Mouse (Mus musculus) gastrocnemius, postnatal 36 days (tissue): ENCODE data around the gene Hrh2. TPM values are rescaled to one million over a fixed set of nuclear protein-coding genes. Genes with fewer than 3 reads are reported as not detected.

Experiments
- DNase-seq, 2 experiments: peaks; one replicate each; pipeline ENCODE4 v3.0.0; 2022
- intact Hi-C: fragments of 180-260 bp; cut with DNase I; formaldehyde crosslinking; loops from one replicate; pipeline ENCODE4 v1.15.1; 2025
- total RNA-seq, 2 experiments: library from RNA; stranded (reverse); gene quantifications; 2 replicates each; pipeline ENCODE4 v1.2.3; 2021

Hrh2 gene
- total RNA-seq, 2 experiments from 2014 or later, result 0.10 TPM; not detected in 1

DNA sequence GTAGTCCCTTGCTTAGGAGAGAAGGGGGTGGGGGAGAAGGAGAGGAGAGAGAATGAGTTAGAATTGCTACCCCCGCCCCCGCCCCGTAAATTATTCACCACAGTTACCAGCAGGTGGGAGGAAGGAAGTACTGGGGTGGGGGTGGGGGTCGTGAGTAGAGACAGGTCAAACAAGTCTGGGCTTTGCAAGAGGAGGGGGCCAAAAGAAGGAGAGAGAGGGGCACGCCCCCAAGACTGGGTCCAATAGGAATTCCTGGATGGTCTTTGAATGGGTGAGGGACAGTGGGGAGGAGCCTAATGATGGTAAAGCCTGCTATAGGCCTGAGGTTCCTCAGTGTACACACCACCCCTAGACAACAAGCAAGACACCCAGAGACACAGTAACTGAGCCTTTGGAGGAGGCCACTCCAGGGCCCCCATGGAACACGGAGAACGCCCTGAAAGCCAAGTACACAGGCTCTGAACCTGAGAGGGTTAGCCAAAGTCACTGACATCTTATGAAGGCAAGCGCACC is 66.4 kb downstream of the Hrh2 start:
- DNase-seq, result no peak
- intact Hi-C loops, result no loop called here

GRCm38 (mm10) chr13:54260318-54260717 is 68.4 kb downstream of the Hrh2 start:
- DNase-seq, result no peak
- intact Hi-C loops, result no loop called here

- intact Hi-C loops, result no loop called here
- DNase-seq, result no peak
Observed at GRCm38 (mm10) chr13:54262741-54263510, 71.0 kb downstream of the Hrh2 start.

DNA sequence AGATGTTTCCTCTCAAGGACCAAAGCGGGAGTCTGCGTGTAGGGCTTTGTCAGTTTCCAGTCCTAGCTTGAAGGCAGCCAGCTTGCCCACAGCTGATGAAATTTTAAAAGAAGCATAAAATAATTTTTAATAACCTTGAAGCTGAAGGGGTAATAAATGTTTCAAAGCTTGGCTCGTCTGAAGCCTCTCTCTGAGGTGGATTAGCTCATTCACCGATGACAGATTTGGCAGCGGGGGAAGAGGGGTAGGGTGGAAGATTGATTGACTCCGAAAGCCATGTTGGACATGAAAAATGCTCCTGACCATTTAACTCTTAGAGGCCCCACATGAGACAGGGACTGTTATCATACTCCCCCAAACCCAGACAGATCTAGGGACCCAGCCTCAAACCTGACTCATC is 71.7 kb downstream of the Hrh2 start:
- no peak for DNase-seq
- intact Hi-C loops, result no loop called here

DNA sequence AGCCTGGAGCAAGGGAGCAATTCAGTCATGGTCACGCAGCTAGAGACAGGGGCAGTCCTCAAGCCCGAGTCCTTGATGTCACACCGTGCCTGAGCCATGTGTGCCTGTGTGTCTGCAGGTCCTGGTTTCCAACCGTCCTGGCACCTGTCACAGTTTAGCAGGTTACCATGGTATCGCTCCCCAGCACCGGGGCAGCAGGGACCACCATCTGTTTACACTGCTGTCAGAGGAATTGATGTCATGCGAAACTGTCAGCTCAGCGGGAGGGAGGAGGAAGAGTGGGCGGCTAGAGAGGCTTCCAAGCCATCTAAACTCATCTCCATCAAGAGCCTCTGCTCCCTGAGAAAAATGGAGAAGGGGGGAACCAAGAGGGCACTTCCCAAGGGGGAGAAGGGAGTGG is 74.5 kb downstream of the Hrh2 start:
- intact Hi-C loops, result no loop called here
- DNase-seq, result no peak

DNA sequence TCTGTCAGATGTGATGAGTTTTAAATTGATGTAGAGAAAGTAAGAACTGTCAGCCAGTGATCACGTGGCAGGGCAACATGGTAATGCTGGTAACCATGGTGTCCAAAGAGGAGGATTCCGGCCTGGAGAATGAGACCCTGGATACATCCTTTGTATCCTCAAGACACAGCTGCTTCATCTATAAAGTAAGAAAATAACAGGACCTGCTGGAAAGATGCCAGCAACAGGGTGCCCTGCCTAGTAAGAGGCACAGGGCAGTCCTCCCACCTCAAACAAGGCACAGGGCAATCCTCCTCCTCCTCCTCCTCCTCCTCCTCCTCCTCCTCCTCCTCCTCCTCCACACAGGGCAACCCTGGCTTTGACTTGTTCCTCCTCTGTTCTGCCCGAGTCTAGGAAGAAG is 77.2 kb downstream of the Hrh2 start:
- no peak for DNase-seq
- intact Hi-C loops, result no loop called here

DNA sequence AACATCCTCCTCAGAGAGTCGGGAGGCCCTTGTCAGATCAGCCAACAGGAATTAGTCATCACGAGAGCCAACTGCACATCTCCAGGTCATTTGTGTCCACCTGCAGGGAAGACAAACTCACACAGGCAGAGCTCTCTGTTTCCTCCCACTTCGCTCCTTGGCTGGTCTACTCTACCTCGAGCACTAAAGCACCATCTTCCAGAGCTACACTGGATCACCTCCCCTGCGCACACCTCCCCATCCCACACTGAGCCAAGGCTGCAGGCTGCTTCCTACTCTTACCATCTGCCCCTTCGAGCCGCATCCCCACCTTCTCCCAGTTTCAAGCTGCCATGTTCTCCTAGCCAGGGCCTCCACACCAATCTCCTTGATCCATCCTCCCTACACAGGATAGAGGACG is 77.7 kb downstream of the Hrh2 start:
- DNase-seq, result no peak
- intact Hi-C loops, result no loop called here

GRCm38 (mm10) chr13:54272076-54272475 is 80.1 kb downstream of the Hrh2 start:
- DNase-seq, result no peak
- intact Hi-C loops, result no loop called here

GRCm38 (mm10) chr13:54277406-54277805 is 85.5 kb downstream of the Hrh2 start:
- no peak for DNase-seq
- intact Hi-C loops, result no loop called here

DNA sequence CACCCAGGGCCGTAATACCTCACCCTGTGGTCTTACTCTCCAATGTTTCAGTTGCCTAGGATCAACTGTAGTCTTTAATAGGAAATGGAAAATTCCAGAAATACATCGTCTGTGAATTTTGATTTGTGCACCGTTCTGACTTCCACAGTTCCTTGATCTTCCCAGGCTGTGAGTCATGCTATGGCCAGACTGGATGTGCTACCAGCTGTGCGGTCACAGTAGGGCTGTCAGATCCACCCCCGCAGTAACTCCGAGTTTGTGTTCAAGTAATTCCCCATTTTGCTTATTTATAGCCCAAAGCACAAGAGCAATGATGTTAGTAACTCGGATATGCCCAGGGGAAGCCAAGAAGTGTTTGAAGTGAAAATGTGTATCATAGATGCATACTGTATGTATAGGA is 88.4 kb downstream of the Hrh2 start:
- intact Hi-C loops, result no loop called here
- no peak for DNase-seq

DNA sequence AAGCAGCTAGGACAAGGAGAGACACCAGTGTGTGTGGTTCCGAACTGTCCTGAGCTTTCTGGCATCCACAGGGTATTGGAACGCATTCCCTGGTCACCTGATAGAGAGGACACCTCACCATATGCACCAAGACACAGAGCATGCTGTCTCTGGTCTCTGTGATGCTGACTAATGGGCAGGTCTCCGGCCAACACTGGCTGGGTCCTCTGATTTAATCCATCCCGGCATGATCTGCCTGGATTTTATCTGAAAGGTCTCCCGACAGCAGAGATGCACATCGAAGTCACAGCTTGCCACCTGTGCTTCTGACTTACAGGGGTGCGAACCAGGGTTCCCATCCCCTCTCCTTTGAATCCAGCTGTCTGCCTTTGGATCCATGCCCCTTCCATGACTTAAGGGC is 89.2 kb downstream of the Hrh2 start:
- intact Hi-C loops, result no loop called here
- DNase-seq, result no peak

- no peak for DNase-seq
- intact Hi-C loops, result no loop called here
Observed at GRCm38 (mm10) chr13:54281623-54282022, 89.7 kb downstream of the Hrh2 start.

DNA sequence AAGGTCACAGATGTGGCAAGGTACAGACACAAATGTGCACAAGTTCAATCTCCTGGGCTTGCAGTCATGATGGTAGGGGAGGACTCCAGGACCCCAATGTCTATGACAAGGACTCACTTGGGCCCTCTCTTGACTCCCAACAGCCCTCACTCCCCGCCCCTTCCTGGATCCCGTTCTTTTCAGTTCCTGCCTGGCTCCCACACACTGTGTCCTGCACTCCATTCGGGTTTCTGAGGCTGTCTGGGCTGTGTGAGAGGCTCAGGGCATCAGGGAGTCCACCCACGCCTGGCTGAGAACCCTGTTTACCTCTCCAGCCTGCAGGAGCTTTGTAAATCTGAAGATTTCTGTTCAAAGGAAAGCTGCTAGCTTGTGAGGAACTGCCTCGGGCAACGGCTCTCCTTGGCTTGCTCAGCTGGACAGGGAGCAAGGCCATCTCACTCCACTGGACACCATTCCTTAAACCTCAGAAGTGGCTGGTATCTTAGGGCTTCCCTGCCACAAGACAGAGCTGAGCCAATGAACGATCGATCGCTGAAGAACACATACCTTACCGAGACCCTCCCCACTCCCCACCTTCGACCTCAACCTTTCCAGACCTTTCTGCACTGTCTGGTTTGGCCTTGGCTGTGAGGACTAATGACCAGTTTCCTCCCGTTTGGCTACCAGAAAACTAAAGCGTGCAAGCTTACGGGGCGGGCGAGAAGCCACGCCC is 90.4 kb downstream of the Hrh2 start:
- intact Hi-C loops, result no loop called here
- DNase-seq, result no peak

GRCm38 (mm10) chr13:54282861-54283206 is 90.9 kb downstream of the Hrh2 start:
- no peak for DNase-seq
- intact Hi-C loops, result no loop called here

Other genes with a start within 250 kb of the Hrh2 start
- not detected for gene Drd1, start 136.4 kb upstream of the Hrh2 start, total RNA-seq
- 1 to 10 TPM; 1.8 to 2.4 TPM for gene Sfxn1, start 120.3 kb upstream of the Hrh2 start, total RNA-seq
- gene Cplx2, start 179.2 kb downstream of the Hrh2 start, total RNA-seq, result 1 to 10 TPM; 1.0 to 1.1 TPM